Mouse (Mus musculus) thymus, adult 2 months (tissue): ENCODE results near the gene Lct. TPM values are rescaled to one million over a fixed set of nuclear protein-coding genes. Genes with fewer than 3 reads are reported as not detected.

Experiments
- DNase-seq: peaks from one replicate; pipeline ENCODE4 v3.0.0; 2021
- H3K27ac ChIP-seq: fragments of 200-500 bp; 2 replicates; pipeline ENCODE4 v1.5.1; 2012; ENCODE audit warnings: low read length, control low read depth; ENCODE audit not compliant: control insufficient read depth, insufficient read depth
- H3K27me3 ChIP-seq: fragments of 200-500 bp; 2 replicates; pipeline ENCODE4 v1.6.1; 2012; ENCODE audit warnings: mild to moderate bottlenecking, low read length, moderate library complexity, mixed read lengths; ENCODE audit not compliant: control insufficient read depth, insufficient read depth
- H3K36me3 ChIP-seq: fragments of 200-500 bp; 2 replicates; pipeline ENCODE4 v1.6.1; 2012; ENCODE audit warnings: mild to moderate bottlenecking, low read length, moderate library complexity; ENCODE audit not compliant: control insufficient read depth, insufficient read depth
- H3K4me1 ChIP-seq: fragments of 200-500 bp; replicated peaks from 2 replicates; pipeline ENCODE4 v1.6.1; 2012; ENCODE audit warnings: low read length; ENCODE audit not compliant: control insufficient read depth, insufficient read depth
- H3K4me3 ChIP-seq: fragments of 200-500 bp; 2 replicates; pipeline ENCODE4 v1.5.1; 2012; ENCODE audit warnings: mild to moderate bottlenecking, low read length, control low read depth, moderate library complexity; ENCODE audit not compliant: control insufficient read depth, insufficient read depth
- CTCF ChIP-seq: fragments of 200-500 bp; IDR thresholded peaks from 2 replicates; pipeline ENCODE4 v1.5.1; 2012; ENCODE audit warnings: mild to moderate bottlenecking, control low read depth, low read length, moderate library complexity, borderline replicate concordance; ENCODE audit not compliant: control insufficient read depth, poor library complexity, insufficient read depth; ENCODE audit errors: extremely low read depth
- POLR2A ChIP-seq: fragments of 200-500 bp; IDR thresholded peaks from 2 replicates; pipeline ENCODE4 v1.6.1; 2012; ENCODE audit warnings: mild to moderate bottlenecking, low read length, control low read depth, moderate library complexity; ENCODE audit not compliant: control insufficient read depth, poor library complexity, insufficient read depth; ENCODE audit errors: extremely low read depth
- WGBS: fragments of 180-500 bp; shearing (Covaris S2); methylation state at CpG from one replicate; pipeline ENCODE4 v1.1.7; 2018; 5-methylcytosine and 5-hydroxymethylcytosine counted together
- polyA plus RNA-seq: library from polyadenylated mRNA; depleted of rRNA; stranded (reverse); fragments of >200 nt; gene quantifications from 2 replicates; pipeline ENCODE4 v1.2.3, GENCODE M21; 2012; rRNA removed

The Lct gene
- polyA plus RNA-seq, 1 experiment = 0.19 TPM

DNA sequence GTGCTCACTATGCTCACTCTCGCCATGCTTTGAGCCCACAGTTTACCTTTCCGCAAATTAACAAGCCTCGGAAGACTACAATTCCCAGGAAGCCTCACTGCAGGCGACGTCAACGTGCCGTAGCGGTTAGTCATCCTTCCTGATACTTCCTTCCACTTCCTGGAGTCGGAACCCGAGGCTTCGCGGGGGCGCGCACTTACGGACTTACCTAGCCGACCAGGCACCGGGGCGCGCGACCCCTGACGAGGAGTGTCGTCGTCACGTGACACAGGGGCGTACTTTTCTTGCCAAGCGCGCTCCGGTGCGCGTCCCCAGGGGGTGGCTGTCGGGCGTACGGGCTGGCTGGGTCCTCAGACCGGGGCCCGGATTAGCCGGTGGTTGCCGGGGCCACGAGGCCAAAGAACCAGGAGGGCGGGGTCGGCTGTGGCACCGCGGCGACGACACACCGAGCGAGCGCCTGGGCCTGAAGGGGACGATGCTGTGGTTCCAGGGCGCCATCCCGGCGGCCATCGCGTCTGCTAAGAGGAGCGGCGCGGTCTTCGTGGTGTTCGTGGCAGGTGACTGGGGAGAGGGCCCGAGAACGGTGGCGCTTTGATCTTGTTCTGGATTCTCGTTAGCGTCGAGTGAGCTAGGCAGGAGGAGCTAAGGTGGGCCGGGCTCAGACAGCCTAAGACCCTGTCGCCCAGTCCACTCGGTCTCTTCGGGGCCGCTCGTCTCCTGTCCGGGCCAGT lies 84.0 kb downstream of the Lct start:
- WGBS = under 1% methylated on average over 71 of the region's 71 CpGs
- H3K4me3 ChIP-seq = peak overlapping the region; percentile 87
- H3K27me3 ChIP-seq = no peaks in the 10 kb centered on the region
- TF ChIP-seq POLR2A (peak; percentile 94), CTCF (peak; percentile 78; the same call in 1 of the 2 replicates)
- peaks cover 5% of the 10 kb centered on the region for H3K4me1 ChIP-seq
- no peaks in the 10 kb centered on the region for H3K36me3 ChIP-seq
- DNase-seq = peak; percentile 99
- peak overlapping the region; percentile 52 for H3K27ac ChIP-seq

DNA sequence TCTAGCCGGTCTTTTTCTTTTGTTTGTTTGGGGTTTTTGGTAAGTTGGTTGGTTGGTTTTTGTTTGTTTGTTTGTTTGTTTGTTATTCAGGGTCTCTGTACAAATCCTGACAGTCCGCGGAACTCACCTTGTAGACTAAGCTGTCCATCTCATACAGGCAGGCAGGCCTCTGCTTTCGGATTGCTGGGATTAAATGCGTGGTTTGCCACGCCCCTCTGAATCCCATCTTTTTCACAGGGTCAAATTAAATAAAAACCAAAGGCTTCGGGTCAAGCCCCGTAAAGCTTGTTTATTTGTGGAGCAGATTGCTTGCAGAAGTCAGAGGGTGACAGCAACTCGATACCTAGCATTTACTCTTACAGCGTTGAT lies 84.5 kb downstream of the Lct start, which contains the start of gene Ubxn4:
Gene Ubxn4, plus strand, starts transcription at position 338 of the 369 bp plus-strand sequence.
- no peaks in the 10 kb centered on the region for H3K27me3 ChIP-seq

GRCm38 (mm10) chr1:128235181-128235580 lies 92.9 kb downstream of the Lct start:
- H3K36me3 ChIP-seq = peaks cover 56% of the 10 kb centered on the region
- no peak overlapping the region for H3K4me3 ChIP-seq
- H3K27ac ChIP-seq = no peak overlapping the region

More for the DNA sequence above, 84.5 kb downstream of the Lct start, which contains the start of gene Ubxn4:
- WGBS = 23% methylated on average over 10 of the region's 10 CpGs
- Histone ChIP-seq H3K27ac (peak within 1 kb of the TSS; percentile 52), H3K36me3 (no peaks in the 10 kb centered on the region), H3K4me1 (peaks cover 5% of the 10 kb centered on the region), H3K4me3 (peak within 1 kb of the TSS; percentile 87)
- DNase-seq = no peak
- TF ChIP-seq CTCF (no peak), POLR2A (no peak)

More at GRCm38 (mm10) chr1:128235181-128235580, 92.9 kb downstream of the Lct start:
- WGBS = 98% methylated on average over 4 of the region's 4 CpGs
- no peak for DNase-seq
- no peak for TF ChIP-seq CTCF
- no peak for TF ChIP-seq POLR2A
- Histone ChIP-seq H3K27me3 (no peaks in the 10 kb centered on the region), H3K4me1 (no peaks in the 10 kb centered on the region)

Other genes with a start within 250 kb of the Lct start
- gene Zranb3, start 225.3 kb downstream of the Lct start, polyA plus RNA-seq = 3.8 and 5.1 TPM in 2 replicates
- gene R3hdm1, start 225.0 kb downstream of the Lct start, polyA plus RNA-seq = 129 and 147 TPM in 2 replicates
- 25.4 and 26.7 TPM in 2 replicates for gene Ubxn4, start 84.4 kb downstream of the Lct start, polyA plus RNA-seq
- gene Mcm6, start 31.3 kb upstream of the Lct start, polyA plus RNA-seq = 76.2 and 96.6 TPM in 2 replicates
- gene Dars, start 89.0 kb upstream of the Lct start, polyA plus RNA-seq = 16.3 and 17.6 TPM in 2 replicates